Mouse (Mus musculus) ES-E14 (cell line): ENCODE data around the gene Kndc1.

ENCODE experiments used
- CHD2 ChIP-seq: IDR thresholded peaks from 2 replicates; pipeline ENCODE4 v1.6.1; 2014; ENCODE audit warnings: mild to moderate bottlenecking, low read depth, low read length, inconsistent platforms
- MAFK ChIP-seq: IDR thresholded peaks from 2 replicates; pipeline ENCODE4 v1.6.1; 2014; ENCODE audit warnings: mild to moderate bottlenecking, low read depth, low read length, inconsistent platforms; ENCODE audit not compliant: insufficient read depth
- ZC3H11A ChIP-seq: IDR thresholded peaks from 2 replicates; pipeline ENCODE4 v1.6.1; 2012; ENCODE audit warnings: low read depth, mild to moderate bottlenecking, inconsistent platforms, low read length, borderline replicate concordance
- ZNF384 ChIP-seq: IDR thresholded peaks from 2 replicates; pipeline ENCODE4 v1.6.1; 2012; ENCODE audit warnings: low read depth, low read length, inconsistent platforms

DNA sequence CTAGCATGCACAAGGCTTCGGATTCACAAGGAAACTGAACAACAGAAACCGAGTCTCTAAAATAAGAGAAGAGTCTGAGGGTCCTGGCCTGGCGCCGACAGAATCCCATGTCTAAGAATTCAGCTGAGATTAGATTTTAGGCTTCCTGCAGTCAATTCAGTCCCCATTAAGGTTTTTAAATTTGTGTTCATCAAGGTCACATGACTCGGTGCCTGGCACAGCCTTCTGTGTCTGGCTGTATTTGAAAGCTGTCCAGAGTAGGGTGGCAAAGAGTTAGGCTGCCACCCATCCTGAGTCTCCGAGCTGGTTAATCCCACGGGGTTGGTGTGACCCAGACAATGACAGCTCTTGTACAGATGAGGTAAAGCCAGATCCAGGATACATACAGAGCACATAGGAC lies 2.3 kb downstream of the Kndc1 start:
- TF ChIP-seq ZC3H11A (no peak), MAFK (no peak), ZNF384 (no peak), CHD2 (no peak)
